Mouse (Mus musculus) lung, postnatal 0 days (tissue): ENCODE data around the gene Nrxn2. TPM values are rescaled to one million over a fixed set of nuclear protein-coding genes. Genes with fewer than 3 reads are reported as not detected.
A peak's percentile ranks its signal among the peaks of the same experiment; 100 is the strongest.

ENCODE experiments used
- ATAC-seq: fragments of 200-750 bp; cut with Nextera tagmentation; 2 replicates; pipeline ENCODE4 v1.8.0; 2017; ENCODE audit warnings: moderate library complexity
- DNase-seq: peaks from one replicate; pipeline ENCODE4 v3.0.0-alpha.2; 2016; ENCODE audit warnings: low spot score
- H3K27ac ChIP-seq: fragments of 300-500 bp; sonication (generic); 2 replicates; pipeline ENCODE4 v1.5.1; 2014; ENCODE audit warnings: antibody characterized with exemption, mild to moderate bottlenecking, low read length, mixed read lengths
- H3K27me3 ChIP-seq: fragments of 300-500 bp; sonication (generic); replicated peaks from 2 replicates; pipeline ENCODE4 v1.6.1; 2014; ENCODE audit warnings: low read length, mixed read lengths; ENCODE audit not compliant: insufficient read depth
- H3K36me3 ChIP-seq: fragments of 300-500 bp; sonication (generic); 2 replicates; pipeline ENCODE4 v1.6.1; 2014; ENCODE audit warnings: low read length, mixed read lengths; ENCODE audit not compliant: insufficient read depth
- H3K4me1 ChIP-seq: fragments of 300-500 bp; sonication (generic); 2 replicates; pipeline ENCODE4 v1.6.1; 2014; ENCODE audit warnings: antibody characterized with exemption, low read depth, low read length, mixed read lengths; ENCODE audit not compliant: insufficient read depth
- H3K4me2 ChIP-seq: fragments of 300-500 bp; sonication (generic); replicated peaks from 2 replicates; pipeline ENCODE4 v1.6.1; 2014; ENCODE audit warnings: low read depth, mild to moderate bottlenecking, low read length, moderate library complexity, mixed read lengths
- H3K4me3 ChIP-seq: fragments of 300-500 bp; sonication (generic); 2 replicates; pipeline ENCODE4 v1.5.1; 2014; ENCODE audit warnings: low read depth, low read length
- H3K9ac ChIP-seq: fragments of 300-500 bp; sonication (generic); replicated peaks from 2 replicates; pipeline ENCODE4 v1.6.1; 2014; ENCODE audit warnings: low read depth, mild to moderate bottlenecking
- H3K9me3 ChIP-seq: fragments of 300-500 bp; sonication (generic); 2 replicates; pipeline ENCODE4 v1.6.1; 2016; ENCODE audit warnings: low read length, mixed read lengths
- CTCF ChIP-seq: IDR thresholded peaks from 2 replicates; pipeline ENCODE4 v1.5.1; 2016; ENCODE audit warnings: antibody characterized with exemption, mild to moderate bottlenecking
- EP300 ChIP-seq: IDR thresholded peaks from 2 replicates; pipeline ENCODE4 v1.6.1; 2016; ENCODE audit warnings: antibody characterized with exemption, mild to moderate bottlenecking, control low read depth
- WGBS: fragments of 180-500 bp; shearing (Covaris S2); extraction: QIAGEN DNeasy Blood & Tissue Kit; methylation state at CpG from one replicate; pipeline ENCODE4 v1.1.7; 2014; 5-methylcytosine and 5-hydroxymethylcytosine counted together
- polyA plus RNA-seq: library from polyadenylated mRNA; unstranded; fragments of >200 nt; fragmentation: Nextera tagmentation; extraction: Ambion mirVana; gene quantifications from 2 replicates; pipeline ENCODE4 v1.2.1, GENCODE M21; 2015

Gene Nrxn2
- polyA plus RNA-seq, 1 experiment from 2014 or later: 3.8 TPM

DNA sequence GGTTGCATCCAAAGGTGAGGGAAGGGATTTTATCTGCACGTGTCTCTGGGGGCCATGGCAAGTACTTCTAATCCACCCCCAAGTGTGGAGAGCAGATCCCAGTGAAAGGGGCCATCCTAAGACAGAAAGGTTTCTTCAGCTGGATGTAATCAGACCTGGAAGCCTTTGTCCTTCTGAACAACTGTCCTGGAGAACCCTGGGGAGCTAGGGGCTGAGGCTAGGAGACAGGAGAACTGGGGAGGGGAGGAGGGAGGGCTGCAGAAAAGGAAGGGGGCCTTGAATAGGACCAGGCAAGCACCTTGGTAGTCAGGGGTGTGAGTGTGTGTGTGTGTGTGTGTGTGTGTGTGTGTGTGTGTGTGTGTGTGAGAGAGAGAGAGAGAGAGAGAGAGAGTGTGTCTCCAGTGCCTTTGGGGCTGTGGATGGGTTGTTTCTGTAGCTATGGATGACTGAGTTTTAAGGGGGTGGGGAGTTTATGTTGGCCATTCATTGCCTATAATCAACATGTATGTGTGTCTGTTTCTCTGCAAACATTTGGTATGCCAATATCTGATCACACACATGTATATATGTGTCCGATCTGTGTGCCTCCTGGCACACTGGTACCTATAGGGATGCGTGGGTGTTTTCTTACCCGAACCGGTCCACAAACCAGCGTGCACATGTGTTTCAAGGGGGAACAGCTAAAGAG is 78.1 kb downstream of the Nrxn2 start:
- ATAC-seq (no peak), DNase-seq (no peak)
- no peak overlapping the region for H3K9ac ChIP-seq
- no peaks in the 10 kb centered on the region for H3K9me3 ChIP-seq
- H3K4me1 ChIP-seq: peaks cover 6% of the 10 kb centered on the region; the same call in 1 of the 2 replicates
- H3K4me3 ChIP-seq: no peak overlapping the region
- no peak overlapping the region for H3K4me2 ChIP-seq
- WGBS: 3% methylated on average over 6 of the region's 6 CpGs
- no peaks in the 10 kb centered on the region for H3K36me3 ChIP-seq
- H3K27me3 ChIP-seq: peaks cover 59% of the 10 kb centered on the region; the same call in 1 of the 2 replicates
- H3K27ac ChIP-seq: no peak overlapping the region
- TF ChIP-seq EP300: no peak
- TF ChIP-seq CTCF: no peak

DNA sequence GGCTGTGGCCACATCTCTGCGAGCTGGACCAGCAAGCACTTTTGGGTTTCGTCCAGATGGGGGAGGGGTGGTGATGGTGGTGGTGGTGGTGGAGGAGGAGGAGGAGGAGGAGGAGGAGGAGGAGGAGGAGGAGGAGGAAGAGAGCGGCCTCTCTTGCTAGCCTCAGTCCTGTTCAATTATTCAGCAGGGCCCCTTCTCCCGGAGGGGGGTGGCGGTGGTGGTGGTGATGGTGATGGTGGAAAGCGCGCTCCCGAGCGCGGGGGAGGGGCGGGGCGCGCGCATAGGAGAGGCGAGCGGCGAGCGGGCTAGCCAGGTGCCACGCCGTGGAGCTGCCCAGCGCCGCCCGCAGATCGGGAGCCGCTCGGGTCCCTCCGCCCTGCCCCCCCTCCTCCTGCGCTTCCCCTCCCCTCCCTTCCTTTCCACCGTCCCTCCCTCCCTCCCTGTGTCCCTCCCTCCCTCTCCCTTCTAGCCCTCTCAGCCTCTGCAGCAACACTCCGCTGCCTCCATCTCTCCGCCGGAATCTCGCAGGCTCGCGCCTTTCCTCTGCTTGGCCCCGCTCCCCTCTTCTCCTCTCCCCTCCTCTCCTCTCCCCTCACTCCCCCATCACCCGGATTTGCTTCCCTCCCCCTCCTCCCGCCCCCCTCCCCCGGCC is 78.7 kb downstream of the Nrxn2 start:
- H3K9me3 ChIP-seq: no peaks in the 10 kb centered on the region
- DNase-seq: no peak
- H3K4me1 ChIP-seq: peaks cover 11% of the 10 kb centered on the region; the same call in 1 of the 2 replicates
- peaks cover 66% of the 10 kb centered on the region for H3K27me3 ChIP-seq
- ATAC-seq: peak; percentile 15; the same call in 1 of the 2 replicates
- H3K4me3 ChIP-seq: peak overlapping the region; percentile 28
- no peak overlapping the region for H3K27ac ChIP-seq
- no peaks in the 10 kb centered on the region for H3K36me3 ChIP-seq
- TF ChIP-seq EP300: no peak
- no peak for TF ChIP-seq CTCF
- 0% methylated on average over 4 of the region's 39 CpGs for WGBS
- H3K9ac ChIP-seq: no peak overlapping the region
- H3K4me2 ChIP-seq: peak overlapping the region; percentile 57

DNA sequence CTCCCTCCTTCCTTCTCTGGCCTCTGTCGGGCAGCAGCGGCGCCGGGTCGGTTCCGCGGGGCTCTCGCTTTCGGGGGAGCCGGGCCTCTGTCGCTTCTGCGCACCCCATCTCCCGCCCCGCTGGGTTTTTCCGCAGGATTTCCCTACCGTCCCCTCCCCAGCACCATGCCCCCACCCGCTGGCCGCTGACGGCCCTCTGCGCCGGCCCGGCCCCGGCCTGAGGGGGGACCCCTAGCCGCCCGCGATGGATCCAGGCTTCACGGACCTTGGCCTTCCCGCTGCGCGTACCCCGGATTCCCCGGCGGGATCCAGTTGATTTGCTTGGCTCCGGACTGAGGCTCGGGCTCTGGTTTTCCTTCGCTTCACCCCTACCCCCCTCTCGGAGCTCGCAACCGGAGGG is 79.3 kb downstream of the Nrxn2 start:
- Histone ChIP-seq H3K4me1 (peaks cover 11% of the 10 kb centered on the region; the same call in 1 of the 2 replicates), H3K36me3 (no peaks in the 10 kb centered on the region), H3K27ac (no peak overlapping the region), H3K4me3 (peak overlapping the region; percentile 28), H3K9ac (no peak overlapping the region), H3K27me3 (peaks cover 68% of the 10 kb centered on the region), H3K9me3 (no peaks in the 10 kb centered on the region), H3K4me2 (peak overlapping the region; percentile 57)
- DNase-seq (no peak), ATAC-seq (peak; percentile 14; the same call in 1 of the 2 replicates)
- TF ChIP-seq CTCF (no peak), EP300 (no peak)
- WGBS: under 1% methylated on average over 32 of the region's 39 CpGs

DNA sequence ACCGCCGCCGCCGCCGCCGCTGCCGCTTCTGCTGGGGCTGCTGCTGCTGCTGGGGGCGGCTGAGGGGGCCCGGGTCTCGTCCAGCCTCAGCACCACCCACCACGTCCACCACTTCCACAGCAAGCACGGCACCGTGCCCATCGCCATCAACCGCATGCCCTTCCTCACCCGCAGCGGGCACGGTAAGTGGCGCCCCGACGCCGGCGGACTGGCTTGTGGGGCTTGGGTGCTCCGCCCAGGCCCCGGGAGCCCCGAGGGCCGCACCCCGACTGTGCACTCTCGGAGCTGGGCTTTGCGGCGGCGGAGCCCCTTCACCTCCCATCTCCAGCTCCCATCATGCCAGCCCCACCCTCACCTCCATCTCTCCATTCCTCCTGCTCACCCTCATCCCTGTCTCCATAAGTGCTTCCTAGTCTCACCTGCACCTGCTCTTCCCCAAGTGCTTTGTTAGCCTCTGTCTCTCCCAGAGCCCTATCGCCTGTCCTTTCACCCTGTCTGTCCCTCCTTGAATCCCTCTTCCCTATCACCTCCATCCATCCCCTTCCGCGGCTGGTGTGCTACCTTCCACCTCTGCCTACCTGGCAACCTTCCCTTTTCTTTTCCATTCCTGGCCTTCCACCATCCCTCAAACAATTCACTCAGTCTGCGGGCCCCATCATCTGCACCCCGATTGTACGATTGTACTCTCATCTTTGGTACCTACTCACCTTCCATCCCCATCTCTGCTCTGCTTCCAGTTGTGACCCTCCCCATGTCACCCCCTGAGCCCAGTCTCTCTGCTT is 80.0 kb downstream of the Nrxn2 start:
- no peak overlapping the region for H3K9ac ChIP-seq
- ATAC-seq (no peak), DNase-seq (no peak)
- no peak for TF ChIP-seq CTCF
- TF ChIP-seq EP300: no peak
- peaks cover 70% of the 10 kb centered on the region for H3K27me3 ChIP-seq
- H3K4me1 ChIP-seq: peaks cover 11% of the 10 kb centered on the region; the same call in 1 of the 2 replicates
- 5% methylated on average over 30 of the region's 38 CpGs for WGBS
- no peak overlapping the region for H3K27ac ChIP-seq
- peak overlapping the region; percentile 28 for H3K4me3 ChIP-seq
- H3K4me2 ChIP-seq: peak overlapping the region; percentile 57
- H3K36me3 ChIP-seq: no peaks in the 10 kb centered on the region
- no peaks in the 10 kb centered on the region for H3K9me3 ChIP-seq

DNA sequence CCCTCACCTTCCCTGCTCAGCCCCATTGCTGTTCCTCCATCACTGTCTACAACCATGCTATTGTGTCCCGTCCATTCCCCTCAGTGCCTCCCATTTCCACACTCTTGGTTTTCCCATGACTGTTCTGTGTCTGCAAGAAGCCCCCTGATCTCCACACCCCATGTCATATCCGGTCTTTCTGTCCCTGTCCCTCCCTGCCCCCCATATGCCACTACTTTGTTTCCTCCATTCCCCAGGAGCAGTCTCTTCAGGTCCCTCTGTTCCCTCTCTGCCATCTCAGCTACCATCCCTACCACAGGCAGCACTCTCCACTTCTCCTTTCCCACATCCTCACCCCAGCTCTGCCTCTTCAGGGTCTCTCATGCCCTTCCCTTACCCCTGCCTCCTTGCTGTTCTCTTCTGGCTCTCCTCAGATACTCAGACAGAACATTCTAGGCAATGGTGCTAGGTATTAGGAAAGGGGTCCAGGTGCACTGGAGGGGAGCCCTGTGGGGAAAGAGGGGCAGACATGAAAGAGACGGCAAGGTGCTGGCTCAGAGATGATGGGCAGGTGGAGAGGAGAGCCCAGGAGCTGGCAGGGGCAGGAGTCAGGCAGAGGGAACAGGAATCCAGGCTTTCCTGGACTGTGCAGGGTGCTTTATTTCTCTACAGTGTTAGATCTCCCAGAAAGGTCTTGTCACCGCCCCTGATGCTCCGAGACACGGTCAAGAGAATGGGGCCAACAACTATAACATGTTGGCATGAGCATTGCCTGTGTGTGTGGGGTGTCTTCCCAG is 81.5 kb downstream of the Nrxn2 start:
- DNase-seq (no peak), ATAC-seq (no peak)
- H3K27me3 ChIP-seq: peaks cover 66% of the 10 kb centered on the region
- no peak overlapping the region for H3K9ac ChIP-seq
- no peaks in the 10 kb centered on the region for H3K9me3 ChIP-seq
- no peak overlapping the region for H3K4me3 ChIP-seq
- H3K27ac ChIP-seq: no peak overlapping the region
- H3K4me2 ChIP-seq: no peak overlapping the region
- H3K4me1 ChIP-seq: peaks cover 14% of the 10 kb centered on the region; the same call in 1 of the 2 replicates
- 47% methylated on average over 6 of the region's 6 CpGs for WGBS
- TF ChIP-seq EP300: no peak
- H3K36me3 ChIP-seq: no peaks in the 10 kb centered on the region
